Mouse (Mus musculus) hematopoietic multipotent progenitor cell, adult 10-12 weeks (in vitro differentiated cells): Measurements from ENCODE around the gene Sept7. TPM values are rescaled to one million over a fixed set of nuclear protein-coding genes. Genes with fewer than 3 reads are reported as not detected.

ENCODE experiments used
- polyA plus RNA-seq: library from polyadenylated mRNA; stranded (reverse); fragments of >175 nt; gene quantifications from 2 replicates; pipeline ENCODE4 v1.2.3, GENCODE M21; 2012; ENCODE audit warnings: low replicate concordance

Sept7 gene
- 11.6 and 15.1 TPM in 2 replicates for polyA plus RNA-seq

GRCm38 (mm10) chr9:25252283-25252726 lies at the start of gene Sept7:
Gene Sept7 (plus strand): TSS chr9:25252439.

Other genes starting within 250 kb of the Sept7 start
- gene Gm10181, start 163.0 kb upstream of the Sept7 start, polyA plus RNA-seq = not detected in 2 replicates
- 28.9 and 61.3 TPM in 2 replicates for gene Herpud2, start 100.6 kb upstream of the Sept7 start, polyA plus RNA-seq
- 1.4 and 3.5 TPM in 2 replicates for gene Eepd1, start 229.1 kb downstream of the Sept7 start, polyA plus RNA-seq